Mouse (Mus musculus) layer of hippocampus, postnatal 36 days (tissue): Measurements from ENCODE around the gene Pik3r2. TPM values are rescaled to one million over a fixed set of nuclear protein-coding genes. Genes with fewer than 3 reads are reported as not detected.

Source experiments
- DNase-seq, 2 experiments: peaks; one replicate each; pipeline ENCODE4 v3.0.0; 2022
- microRNA-seq, 2 experiments: library from miRNA; unstranded; fragments of <30 nt; microRNA quantifications; one replicate each; pipeline ENCODE4 v1.2.0; 2021
- total RNA-seq, 2 experiments: library from RNA; stranded (reverse); gene quantifications; 2 replicates each; pipeline ENCODE4 v1.2.3; 2021

Pik3r2 gene
- total RNA-seq, 2 experiments from 2014 or later, result 153 to 158 TPM

DNA sequence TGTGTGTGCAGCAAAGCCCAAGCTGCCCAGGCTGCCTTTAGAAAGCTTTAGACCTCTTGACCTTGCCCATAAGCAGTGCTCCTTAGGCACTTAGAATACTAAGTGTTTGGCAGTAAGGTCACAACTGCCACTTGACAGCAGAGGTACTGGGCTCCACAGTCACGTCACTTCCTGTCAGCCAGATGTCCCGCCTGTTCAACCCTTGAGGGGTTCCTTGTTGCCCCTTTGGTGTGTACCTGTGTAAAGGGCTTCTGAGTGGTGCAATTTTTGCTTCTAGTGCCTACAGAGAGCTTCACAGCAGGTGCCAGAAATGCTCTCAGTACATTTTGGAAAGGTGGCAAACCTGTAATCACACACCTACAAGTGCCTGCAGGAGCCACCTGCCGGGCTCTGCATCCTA is 38.3 kb downstream of the Pik3r2 start:
- no peak for DNase-seq

DNA sequence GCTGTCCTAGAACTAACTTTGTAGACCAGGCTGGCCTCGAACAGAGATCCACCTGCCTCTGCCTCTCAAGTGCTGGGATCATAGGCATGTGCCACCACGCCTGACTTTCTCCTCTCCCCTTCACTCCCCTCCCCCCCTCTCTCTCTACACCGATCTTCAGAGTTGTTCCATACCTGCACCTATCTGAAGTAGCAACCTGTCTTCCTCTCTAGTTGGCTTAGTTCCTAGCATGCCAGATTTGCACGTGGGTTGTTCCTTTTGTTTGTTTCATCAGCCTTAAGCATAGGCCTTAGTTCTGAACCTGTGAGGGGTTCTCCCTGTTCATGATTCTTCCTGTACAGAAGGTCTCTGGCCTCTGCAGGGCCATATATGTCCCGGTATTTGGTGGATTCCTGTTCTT is 38.8 kb downstream of the Pik3r2 start:
- no peak for DNase-seq

DNA sequence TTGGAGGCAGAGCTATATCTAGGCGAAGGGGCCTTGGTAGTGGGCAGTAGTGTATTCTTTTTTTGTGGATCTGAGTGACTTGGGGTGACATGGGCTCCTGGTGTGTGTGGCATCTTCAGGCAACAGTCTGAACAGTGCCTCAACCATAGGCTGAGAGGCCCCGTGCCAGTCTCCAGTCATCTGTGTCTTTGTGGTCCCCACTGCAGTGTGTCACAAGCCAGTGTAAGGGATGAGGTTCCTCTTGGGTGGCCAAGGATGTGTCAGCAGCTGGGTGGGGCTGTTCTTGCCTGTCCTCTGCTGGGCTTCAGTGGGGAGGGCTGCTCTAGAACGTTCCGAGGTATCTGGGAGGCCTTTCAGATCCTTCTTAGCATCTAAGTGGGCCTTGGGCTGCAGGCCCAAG is 45.6 kb downstream of the Pik3r2 start:
- no peak for DNase-seq

DNA sequence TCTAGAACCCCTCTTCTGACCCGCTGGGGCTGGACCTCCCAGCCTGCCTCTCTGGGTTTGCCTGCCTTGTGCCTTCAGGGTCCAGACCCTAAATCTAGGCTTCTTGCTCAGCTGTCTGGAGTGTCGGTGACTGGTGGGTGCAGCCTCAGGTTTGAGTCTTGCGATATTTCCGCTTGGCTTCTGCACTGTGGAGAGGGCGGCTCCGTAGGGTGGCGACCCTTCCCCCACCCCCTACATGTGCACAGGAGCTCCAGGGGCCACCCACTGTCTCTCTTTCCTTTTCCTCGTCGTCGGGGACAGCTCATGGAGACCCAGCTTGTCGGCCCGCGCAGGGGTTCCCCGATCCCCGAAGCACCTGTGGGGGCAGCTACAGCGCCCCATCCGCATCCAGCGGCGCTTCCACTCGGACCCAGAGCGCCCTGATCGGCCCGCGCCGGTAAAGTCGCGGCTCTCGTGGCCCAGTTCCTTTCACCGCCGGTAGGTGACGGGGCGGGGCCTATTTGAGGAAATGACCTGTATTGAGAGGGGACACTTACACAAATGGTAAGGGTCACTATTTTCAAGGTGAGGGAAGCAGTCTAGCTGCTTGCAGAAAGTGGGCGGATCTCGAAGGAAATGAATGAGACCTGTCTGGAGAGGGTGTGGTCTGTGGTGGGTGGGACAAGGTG is 46.6 kb downstream of the Pik3r2 start:
- no peak for DNase-seq

- DNase-seq, result no peak
Observed at GRCm38 (mm10) chr8:70726721-70727120, 49.8 kb downstream of the Pik3r2 start.

DNA sequence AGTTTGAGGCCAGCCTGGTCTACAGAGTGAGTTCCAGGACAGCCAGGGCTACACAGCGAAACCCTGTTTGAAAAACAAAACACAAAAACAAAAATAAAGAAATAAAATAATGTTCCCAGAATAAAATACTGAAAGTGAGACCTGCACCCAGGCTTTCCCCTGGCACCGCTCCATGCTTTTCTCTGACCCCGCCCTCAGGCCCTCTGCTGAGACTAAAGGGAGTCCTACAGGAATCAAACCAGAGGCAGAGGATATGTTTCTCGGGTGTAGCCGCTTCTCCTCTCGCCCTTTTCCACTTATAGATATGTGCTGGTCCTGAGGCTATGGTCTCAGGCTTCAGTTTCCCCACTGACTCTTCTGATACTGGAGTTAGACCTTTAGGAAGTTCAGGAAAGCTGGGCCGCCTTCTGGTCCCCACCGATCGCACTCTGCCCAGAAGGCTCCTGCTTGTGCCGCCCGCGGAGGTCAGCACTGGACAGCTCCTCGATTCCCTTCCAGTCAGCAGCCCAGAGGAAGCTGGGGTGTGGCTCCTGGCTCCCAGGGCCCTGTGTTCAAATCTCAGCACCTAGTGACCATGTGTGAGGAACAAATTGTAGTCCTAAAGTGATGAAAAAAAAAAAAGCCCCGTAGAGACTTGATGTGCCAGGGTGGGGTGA is 50.6 kb downstream of the Pik3r2 start:
- DNase-seq, result no peak

GRCm38 (mm10) chr8:70724216-70724615 is 52.3 kb downstream of the Pik3r2 start:
- DNase-seq, result no peak

GRCm38 (mm10) chr8:70723486-70724210 is 52.9 kb downstream of the Pik3r2 start, which contains the start of gene Pde4c:
TSS of gene Pde4c (plus strand) at chr8:70723720.
- DNase-seq, result no peak

- DNase-seq, result no peak
Observed at GRCm38 (mm10) chr8:70721601-70722000, 54.9 kb downstream of the Pik3r2 start.

- DNase-seq, result peak; percentile 78 to 83
Observed at GRCm38 (mm10) chr8:70720739-70721138, 55.8 kb downstream of the Pik3r2 start.

DNA sequence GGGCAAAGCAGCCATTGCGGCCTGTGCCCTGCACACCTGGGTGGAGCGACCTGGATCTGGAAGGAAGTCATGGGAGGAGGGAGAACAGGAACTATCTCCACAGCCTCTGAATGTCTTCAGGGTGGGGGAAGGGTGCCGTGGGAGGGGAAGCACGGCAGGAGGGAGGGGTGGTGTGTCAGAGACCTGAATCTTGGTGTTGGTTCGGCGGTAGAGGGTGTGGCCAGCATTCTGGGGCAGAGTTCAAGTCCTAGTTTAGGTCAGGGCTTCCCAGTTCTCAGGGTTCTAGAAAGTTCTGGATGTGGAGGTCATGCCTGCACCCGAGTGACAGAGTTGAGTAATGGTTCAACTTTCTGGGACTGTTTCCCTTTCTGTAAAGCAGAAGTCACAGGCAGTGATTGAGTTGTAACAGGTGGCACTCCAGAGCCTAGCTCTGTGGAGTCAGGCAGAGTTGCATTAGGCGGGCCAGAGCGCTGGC is 56.7 kb downstream of the Pik3r2 start:
- no peak for DNase-seq

DNA sequence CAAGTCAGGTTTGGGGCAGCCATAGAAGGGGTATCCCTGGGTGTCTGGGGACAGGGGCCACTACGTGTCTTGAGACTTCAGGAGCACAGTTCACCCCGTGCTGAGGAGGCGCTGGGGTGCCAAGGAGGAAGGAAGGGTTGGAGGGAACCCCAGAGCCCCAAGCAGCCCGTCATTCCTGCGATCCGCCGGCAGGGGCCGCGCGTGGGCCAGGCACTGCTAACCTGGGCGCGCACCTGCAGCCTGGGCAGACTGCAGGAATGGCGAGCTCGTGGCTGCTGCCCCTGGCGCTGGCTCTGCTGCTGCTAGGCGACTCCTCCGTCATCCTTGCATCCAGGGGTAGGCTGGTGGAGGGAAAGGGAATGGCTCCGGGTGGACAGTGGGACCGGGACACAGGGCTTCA is 58.2 kb downstream of the Pik3r2 start, which contains the start of gene Gm3336:
Gene Gm3336, plus strand, starts transcription at position 247 of the 400 bp plus-strand sequence.
- DNase-seq, result peak; percentile 49 to 54

Small RNA genes within 50 kb of the gene (microRNA-seq; reads per million reads assigned to microRNA genes)
- 56.5 to 61.2 reads per million in 2 experiments for gene Mir7240

Other genes starting within 250 kb of the Pik3r2 start
- gene Fkbp8, start 249.0 kb downstream of the Pik3r2 start, total RNA-seq, result 100 to 1,000 TPM; 436 to 447 TPM
- gene Kxd1, start 248.8 kb downstream of the Pik3r2 start, total RNA-seq, result 10 to 100 TPM; 38.2 to 38.3 TPM
- gene Ell, start 237.3 kb downstream of the Pik3r2 start, total RNA-seq, result 10 to 100 TPM; 18.6 to 23.4 TPM
- 10 to 100 TPM; 42.9 to 54.3 TPM for gene Isyna1, start 182.3 kb downstream of the Pik3r2 start, total RNA-seq
- 100 to 1,000 TPM; 276 to 279 TPM for gene Ssbp4, start 167.8 kb downstream of the Pik3r2 start, total RNA-seq
- gene Lrrc25, start 160.6 kb downstream of the Pik3r2 start, total RNA-seq, result 1 to 10 TPM in 1 of 2 experiments, under 1 TPM in 1; 0.33 to 1.0 TPM
- gene Gdf15, start 144.3 kb downstream of the Pik3r2 start, total RNA-seq, result not detected
- 10 to 100 TPM; 23.1 TPM for gene Pgpep1, start 116.3 kb downstream of the Pik3r2 start, total RNA-seq
- 10 to 100 TPM; 60.3 to 68.5 TPM for gene Lsm4, start 103.5 kb downstream of the Pik3r2 start, total RNA-seq
- gene Jund, start 77.8 kb downstream of the Pik3r2 start, total RNA-seq, result 100 to 1,000 TPM; 157 to 183 TPM
- under 1 TPM; 0.08 to 0.10 TPM for gene Iqcn, start 73.3 kb downstream of the Pik3r2 start, total RNA-seq
- gene Gm3336, start 58.2 kb downstream of the Pik3r2 start, total RNA-seq, result not detected
- gene Pde4c, start 53.0 kb downstream of the Pik3r2 start, total RNA-seq, result 1 to 10 TPM; 1.5 to 2.4 TPM
- gene Rab3a, start 22.0 kb downstream of the Pik3r2 start, total RNA-seq, result 100 to 1,000 TPM; 729 to 765 TPM
- 10 to 100 TPM; 34.3 to 35.8 TPM for gene Mpv17l2, start 15.8 kb downstream of the Pik3r2 start, total RNA-seq
- 100 to 1,000 TPM; 452 to 459 TPM for gene Mast3, start 28.3 kb upstream of the Pik3r2 start, total RNA-seq
- under 1 TPM; 0.56 to 0.87 TPM for gene Il12rb1, start 31.7 kb upstream of the Pik3r2 start, total RNA-seq
- gene Arrdc2, start 63.0 kb upstream of the Pik3r2 start, total RNA-seq, result 10 to 100 TPM; 18.5 to 25.6 TPM
- 10 to 100 TPM; 16.9 to 17.7 TPM for gene Kcnn1, start 86.5 kb upstream of the Pik3r2 start, total RNA-seq
- 10 to 100 TPM; 83.4 to 95.4 TPM for gene Ccdc124, start 97.2 kb upstream of the Pik3r2 start, total RNA-seq
- gene Slc5a5, start 116.0 kb upstream of the Pik3r2 start, total RNA-seq, result 1 to 10 TPM; 8.1 to 8.9 TPM
- gene Rpl18a, start 120.7 kb upstream of the Pik3r2 start, total RNA-seq, result 100 to 1,000 TPM; 659 to 685 TPM
- gene Map1s, start 129.2 kb upstream of the Pik3r2 start, total RNA-seq, result 10 to 100 TPM; 87.3 to 89.7 TPM